Mouse (Mus musculus) olfactory bulb, adult 2 months (tissue): ENCODE results near the gene Pdk2.

ENCODE experiments used
- CTCF ChIP-seq: fragments of 200-500 bp; IDR thresholded peaks from 2 replicates; pipeline ENCODE4 v1.5.1; 2012; ENCODE audit warnings: low read depth, mild to moderate bottlenecking, low read length, moderate library complexity; ENCODE audit not compliant: insufficient read depth
- POLR2A ChIP-seq: fragments of 200-500 bp; IDR thresholded peaks from 2 replicates; pipeline ENCODE4 v1.6.1; 2012; ENCODE audit warnings: mild to moderate bottlenecking, low read depth, low read length, moderate library complexity; ENCODE audit not compliant: insufficient read depth

DNA sequence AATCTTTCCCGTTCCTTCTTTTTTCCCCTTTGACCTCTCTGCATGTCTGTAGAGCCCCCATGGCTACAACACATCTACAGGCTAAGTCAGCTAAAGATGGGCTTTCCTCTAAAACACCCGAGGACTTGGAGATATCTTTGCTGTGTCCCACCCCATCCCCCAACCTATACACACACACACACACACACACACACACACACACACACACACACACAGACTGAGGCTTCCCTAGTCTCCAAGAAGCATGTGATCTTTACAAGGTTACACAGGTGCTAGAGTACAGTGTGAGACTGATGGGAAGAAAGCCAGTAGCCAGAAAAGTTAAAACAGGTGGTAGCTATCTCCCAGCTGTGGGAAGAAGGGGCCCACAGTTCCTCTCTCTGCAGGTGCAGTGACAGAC lies 54.7 kb downstream of the Pdk2 start:
- TF ChIP-seq CTCF (no peak), POLR2A (no peak)
